Mouse (Mus musculus) E14TG2a.4 (cell line): ENCODE results near the gene Cdh23.
A peak's percentile ranks its signal among the peaks of the same experiment; 100 is the strongest.

ENCODE experiments used
- H3K27me3 ChIP-seq: 2 replicates; pipeline ENCODE4 v1.6.1; 2014; ENCODE audit warnings: low read length, control low read depth; ENCODE audit not compliant: insufficient read depth
- H3K36me3 ChIP-seq: 2 replicates; pipeline ENCODE4 v1.6.1; 2014; ENCODE audit warnings: low read length, control low read depth; ENCODE audit not compliant: insufficient read depth
- H3K4me1 ChIP-seq: replicated peaks from 2 replicates; pipeline ENCODE4 v1.6.1; 2014; ENCODE audit warnings: low read depth, low read length, control low read depth
- H3K4me3 ChIP-seq: replicated peaks from 2 replicates; pipeline ENCODE4 v1.5.1; 2014; ENCODE audit warnings: mild to moderate bottlenecking, low read length
- H3K9me3 ChIP-seq: 2 replicates; pipeline ENCODE4 v1.6.1; 2014; ENCODE audit warnings: low read length, control low read depth
- CTCF ChIP-seq: conservative IDR thresholded peaks from 2 replicates; pipeline ENCODE4 v1.5.1; 2014; ENCODE audit warnings: low read length
- NANOG ChIP-seq: IDR thresholded peaks from 2 replicates; pipeline ENCODE4 v1.6.1; 2014; ENCODE audit warnings: borderline replicate concordance, low read length, mixed read lengths
- POU5F1 ChIP-seq: IDR thresholded peaks from 2 replicates; pipeline ENCODE4 v1.6.1; 2014; ENCODE audit warnings: low read length, borderline replicate concordance

Gene Cdh23

GRCm38 (mm10) chr10:60590241-60590640, 106.0 kb downstream of the Cdh23 start:
- TF ChIP-seq CTCF (no peak), NANOG (no peak), POU5F1 (no peak)
- H3K36me3 ChIP-seq: no peaks in the 10 kb centered on the region
- peaks cover 51% of the 10 kb centered on the region for H3K27me3 ChIP-seq
- H3K4me3 ChIP-seq: no peak overlapping the region
- H3K9me3 ChIP-seq: no peaks in the 10 kb centered on the region
- no peaks in the 10 kb centered on the region; the same call in 1 of the 2 replicates for H3K4me1 ChIP-seq

DNA sequence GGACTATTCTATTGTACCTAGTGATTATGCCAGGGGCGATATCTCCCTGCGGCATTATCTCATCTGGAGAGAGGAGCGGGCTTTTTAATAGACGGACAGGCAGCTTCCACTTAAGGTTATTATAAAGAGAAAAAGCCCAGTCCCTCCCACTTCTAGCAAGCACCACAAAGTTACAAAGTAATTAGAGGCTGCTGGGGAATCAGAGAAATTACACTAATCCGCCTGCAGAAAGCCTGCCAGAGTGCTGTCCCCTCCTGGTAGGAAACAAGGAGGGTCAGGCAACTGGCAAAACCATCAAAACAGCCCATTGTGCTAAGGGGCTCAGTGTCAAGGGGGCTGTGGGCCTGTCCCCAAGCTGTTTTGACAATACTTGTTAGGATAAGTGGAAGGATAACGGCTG, 110.6 kb downstream of the Cdh23 start:
- peaks cover 18% of the 10 kb centered on the region for H3K4me1 ChIP-seq
- TF ChIP-seq NANOG (no peak), CTCF (no peak), POU5F1 (no peak)
- H3K4me3 ChIP-seq: no peak overlapping the region
- no peaks in the 10 kb centered on the region for H3K36me3 ChIP-seq
- peaks cover 75% of the 10 kb centered on the region for H3K27me3 ChIP-seq
- H3K9me3 ChIP-seq: no peaks in the 10 kb centered on the region

DNA sequence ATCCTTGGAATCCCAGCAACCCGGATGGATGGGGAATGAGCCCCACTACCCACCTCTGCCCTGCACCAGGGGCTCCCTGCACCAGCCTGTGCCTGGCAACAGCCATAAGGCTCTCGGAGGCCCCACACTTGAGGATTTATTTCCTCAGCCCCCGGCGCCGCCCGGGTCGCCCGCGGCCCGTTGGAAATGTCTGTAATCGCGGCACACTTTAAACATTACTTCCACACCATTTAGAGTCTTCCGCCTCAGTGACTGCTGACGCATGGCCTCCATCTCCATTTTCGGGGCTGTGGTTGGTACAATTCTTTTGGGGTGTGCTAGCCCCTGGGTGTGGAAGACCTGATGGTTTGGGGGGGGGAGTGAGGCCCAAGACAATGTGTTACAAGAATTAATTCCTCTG, 113.3 kb downstream of the Cdh23 start:
- Histone ChIP-seq H3K36me3 (no peaks in the 10 kb centered on the region), H3K9me3 (peaks cover 10% of the 10 kb centered on the region), H3K27me3 (peaks cover 85% of the 10 kb centered on the region), H3K4me1 (peaks cover 20% of the 10 kb centered on the region), H3K4me3 (no peak overlapping the region)
- TF ChIP-seq NANOG (peak; percentile 22; the same call in 1 of the 2 replicates), POU5F1 (no peak)

GRCm38 (mm10) chr10:60580666-60581065, 115.6 kb downstream of the Cdh23 start:
- Histone ChIP-seq H3K27me3 (peaks cover 91% of the 10 kb centered on the region), H3K9me3 (peaks cover 10% of the 10 kb centered on the region), H3K4me3 (no peak overlapping the region), H3K36me3 (no peaks in the 10 kb centered on the region), H3K4me1 (peaks cover 20% of the 10 kb centered on the region)
- TF ChIP-seq NANOG: no peak
- TF ChIP-seq POU5F1: no peak
- TF ChIP-seq CTCF: no peak

DNA sequence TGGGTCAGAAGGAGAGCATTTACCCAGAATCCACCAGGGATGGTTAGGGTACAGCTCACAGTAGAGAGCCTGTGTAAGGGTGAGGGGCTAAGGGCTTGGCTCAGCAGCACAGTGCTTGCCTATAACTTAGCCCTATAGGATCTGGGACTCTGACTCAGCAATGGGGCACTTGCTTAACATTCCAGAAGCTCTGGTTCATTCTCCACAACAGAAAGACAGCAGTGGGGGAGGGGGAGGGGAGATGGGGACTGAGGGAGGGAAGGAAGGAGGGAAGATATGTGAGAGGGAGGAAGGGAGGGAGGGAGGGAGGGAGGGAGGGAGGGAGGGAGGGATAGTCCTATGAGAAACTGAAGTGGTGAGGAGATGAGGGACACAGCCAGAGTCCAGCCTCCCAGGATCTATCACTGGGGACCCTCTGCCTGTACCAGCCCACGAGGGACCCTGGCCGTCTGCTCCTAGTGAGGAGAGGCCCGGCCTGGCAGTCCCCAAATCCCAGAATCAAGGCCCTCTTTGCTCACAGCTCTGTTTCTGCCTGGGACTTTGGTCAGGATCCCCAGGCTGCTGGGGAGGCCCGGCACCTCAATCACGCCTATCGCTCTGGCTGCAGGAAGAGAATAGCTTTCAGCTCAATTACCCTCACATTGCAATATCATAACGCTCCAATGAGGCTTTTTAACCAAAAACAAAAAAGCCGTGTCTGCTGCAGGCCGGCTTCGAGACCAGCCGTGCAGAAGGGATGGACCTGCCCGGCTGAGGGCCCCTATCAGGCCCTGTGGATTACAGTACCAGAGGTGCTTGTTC, 117.4 kb downstream of the Cdh23 start:
- H3K27me3 ChIP-seq: peaks cover 88% of the 10 kb centered on the region
- H3K36me3 ChIP-seq: no peaks in the 10 kb centered on the region
- TF ChIP-seq NANOG (no peak), POU5F1 (no peak), CTCF (no peak)
- peaks cover 13% of the 10 kb centered on the region for H3K9me3 ChIP-seq
- H3K4me3 ChIP-seq: no peak overlapping the region
- H3K4me1 ChIP-seq: peaks cover 19% of the 10 kb centered on the region

DNA sequence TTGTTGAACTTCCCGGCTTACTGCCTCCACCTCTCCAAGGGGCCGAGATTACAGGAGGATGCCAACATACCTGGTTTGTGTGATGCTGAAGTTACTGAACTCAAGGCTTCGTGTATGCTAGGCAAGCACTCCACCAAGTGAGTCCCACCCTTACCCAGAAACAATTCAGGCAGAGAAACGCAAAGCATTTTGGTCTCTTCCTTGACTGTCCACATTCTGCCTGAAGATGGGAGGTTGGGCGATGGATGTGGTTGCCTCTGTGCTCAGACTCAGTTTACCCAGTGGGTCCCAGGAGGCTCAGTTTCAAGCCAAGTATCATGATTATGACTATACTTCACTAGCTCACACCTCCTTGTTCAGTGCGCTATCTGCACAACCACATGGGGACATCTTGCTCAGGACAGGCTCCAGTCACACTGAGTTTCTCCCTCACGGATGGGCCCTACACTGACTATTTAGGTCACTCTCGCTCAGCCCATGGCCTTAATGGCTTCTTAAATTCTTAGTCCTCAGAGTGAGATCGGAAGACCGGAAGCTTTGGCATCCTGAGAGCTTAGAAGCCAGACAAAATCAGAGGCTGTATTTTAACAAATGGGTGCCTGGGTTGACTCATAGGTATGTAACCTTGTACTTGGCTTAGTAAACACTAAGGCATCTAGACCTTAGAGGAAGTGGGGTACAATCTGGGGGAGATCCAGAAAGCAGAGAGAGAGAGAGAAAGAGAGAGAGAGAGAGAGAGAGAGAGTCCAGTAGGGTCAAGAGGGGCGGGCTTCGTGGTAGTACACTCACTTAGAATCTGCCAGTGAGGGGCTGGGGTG, 118.2 kb downstream of the Cdh23 start:
- H3K4me3 ChIP-seq: no peak overlapping the region
- TF ChIP-seq CTCF: no peak
- TF ChIP-seq POU5F1: no peak
- no peak for TF ChIP-seq NANOG
- peaks cover 13% of the 10 kb centered on the region for H3K9me3 ChIP-seq
- peaks cover 80% of the 10 kb centered on the region for H3K27me3 ChIP-seq
- H3K4me1 ChIP-seq: peaks cover 11% of the 10 kb centered on the region
- no peaks in the 10 kb centered on the region for H3K36me3 ChIP-seq

GRCm38 (mm10) chr10:60577125-60577919, 119.0 kb downstream of the Cdh23 start:
- TF ChIP-seq NANOG (no peak), POU5F1 (no peak), CTCF (no peak)
- peaks cover 4% of the 10 kb centered on the region; the same call in 1 of the 2 replicates for H3K4me1 ChIP-seq
- peaks cover 13% of the 10 kb centered on the region for H3K9me3 ChIP-seq
- H3K36me3 ChIP-seq: no peaks in the 10 kb centered on the region
- H3K4me3 ChIP-seq: no peak overlapping the region
- peaks cover 74% of the 10 kb centered on the region for H3K27me3 ChIP-seq

GRCm38 (mm10) chr10:60574851-60575250, 121.4 kb downstream of the Cdh23 start:
- Histone ChIP-seq H3K4me3 (no peak overlapping the region), H3K36me3 (no peaks in the 10 kb centered on the region), H3K9me3 (peaks cover 8% of the 10 kb centered on the region), H3K4me1 (no peaks in the 10 kb centered on the region), H3K27me3 (peaks cover 58% of the 10 kb centered on the region)
- TF ChIP-seq CTCF (no peak), NANOG (no peak), POU5F1 (no peak)
